Mouse (Mus musculus) testis, adult 2 months (tissue): ENCODE measurements at regions not wholly inside any gene's neighbourhood (a gene's known extent, or its start where the extent isn't known, plus 50 kb on each side); places are given as distances from the start of the nearest gene placed in this dataset.

Experiments used
- CTCF ChIP-seq: fragments of 200-500 bp; IDR thresholded peaks from 2 replicates; pipeline ENCODE4 v1.5.1; 2012; ENCODE audit warnings: low read depth, mild to moderate bottlenecking, inconsistent platforms, low read length, moderate library complexity; ENCODE audit not compliant: control insufficient read depth, insufficient read depth, insufficient replicate concordance
- POLR2A ChIP-seq: fragments of 200-500 bp; IDR thresholded peaks from 2 replicates; pipeline ENCODE4 v1.6.1; 2012; ENCODE audit warnings: low read depth, mild to moderate bottlenecking, inconsistent platforms, low read length, moderate library complexity; ENCODE audit not compliant: control insufficient read depth

- TF ChIP-seq POLR2A: no peak
- no peak for TF ChIP-seq CTCF
These were observed 146.8 kb upstream of the Gm5148 start for GRCm38 (mm10) chr3:37871076-37871475.
